Mouse (Mus musculus) forelimb bud, embryonic 11.5 days (tissue): ENCODE results near the gene Hepacam.

Experiments used
- DNase-seq: peaks from one replicate; pipeline ENCODE4 v3.0.0-alpha.2; 2012; ENCODE audit warnings: low read depth, low spot score

The Hepacam gene

DNA sequence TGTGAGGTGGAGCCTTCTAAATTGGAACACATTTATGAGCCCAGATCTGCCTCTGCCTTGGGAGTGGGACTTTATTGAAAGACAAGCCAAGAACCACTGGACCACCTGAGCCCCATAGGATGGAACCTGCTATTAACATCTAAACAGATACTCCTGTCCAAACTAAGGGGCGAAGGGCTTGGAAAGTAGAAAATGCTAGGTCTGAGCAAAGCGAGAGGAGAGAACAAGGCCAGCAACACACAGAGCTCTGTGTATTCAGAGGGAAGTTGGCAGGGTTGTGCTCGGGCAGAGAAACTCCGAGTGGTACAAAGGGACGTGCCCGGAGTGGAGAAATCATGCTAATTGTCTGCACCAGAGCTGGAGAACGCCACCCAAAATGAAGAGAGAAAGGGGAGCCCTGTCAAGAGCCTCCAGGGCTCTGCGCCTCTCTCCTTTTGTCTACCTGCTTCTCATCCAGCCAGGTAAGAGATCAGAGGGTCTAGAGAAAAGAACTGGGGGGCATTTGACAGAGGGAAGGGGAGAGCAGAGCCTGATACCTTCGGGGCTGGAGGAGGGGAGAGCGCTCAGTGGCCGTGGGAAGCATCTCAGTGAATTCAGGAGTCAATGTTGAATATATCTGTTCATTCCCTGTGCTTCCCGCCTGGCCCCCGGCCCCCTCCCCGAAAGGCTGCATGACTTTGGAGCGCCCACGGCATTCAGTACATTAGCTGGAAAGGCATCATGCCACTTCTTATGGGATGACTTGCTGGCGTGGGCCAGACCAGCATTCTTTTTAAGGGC lies at the start of gene Hepacam:
Hepacam (plus strand) TSS at position 51 of the 780 bp plus-strand sequence.
- no peak for DNase-seq

DNA sequence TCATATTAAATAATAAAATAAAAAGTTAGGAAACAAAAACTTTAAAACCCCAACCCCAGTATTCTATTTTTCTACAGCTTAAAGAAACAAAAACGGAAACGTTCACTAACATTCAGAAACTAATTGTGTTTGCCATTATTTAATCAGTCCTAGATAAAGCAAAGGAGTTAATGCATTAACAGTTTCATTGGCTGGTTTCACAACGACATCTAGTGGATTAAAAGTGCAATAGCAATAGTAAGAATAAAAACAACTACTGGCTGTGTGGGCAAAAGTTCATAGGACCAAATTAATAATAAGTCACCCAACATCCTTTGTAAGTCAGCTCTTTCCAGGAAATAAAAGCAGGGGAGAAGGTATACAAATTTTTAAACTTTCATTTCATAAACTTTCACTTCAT lies 37.7 kb upstream of the Hepacam start:
- peak; percentile 7 for DNase-seq

- DNase-seq, result no peak
Measured at GRCm38 (mm10) chr9:37345406-37345805, 21.7 kb upstream of the Hepacam start.

- DNase-seq, result no peak
Measured at GRCm38 (mm10) chr9:37347184-37347987, 19.8 kb upstream of the Hepacam start.

DNA sequence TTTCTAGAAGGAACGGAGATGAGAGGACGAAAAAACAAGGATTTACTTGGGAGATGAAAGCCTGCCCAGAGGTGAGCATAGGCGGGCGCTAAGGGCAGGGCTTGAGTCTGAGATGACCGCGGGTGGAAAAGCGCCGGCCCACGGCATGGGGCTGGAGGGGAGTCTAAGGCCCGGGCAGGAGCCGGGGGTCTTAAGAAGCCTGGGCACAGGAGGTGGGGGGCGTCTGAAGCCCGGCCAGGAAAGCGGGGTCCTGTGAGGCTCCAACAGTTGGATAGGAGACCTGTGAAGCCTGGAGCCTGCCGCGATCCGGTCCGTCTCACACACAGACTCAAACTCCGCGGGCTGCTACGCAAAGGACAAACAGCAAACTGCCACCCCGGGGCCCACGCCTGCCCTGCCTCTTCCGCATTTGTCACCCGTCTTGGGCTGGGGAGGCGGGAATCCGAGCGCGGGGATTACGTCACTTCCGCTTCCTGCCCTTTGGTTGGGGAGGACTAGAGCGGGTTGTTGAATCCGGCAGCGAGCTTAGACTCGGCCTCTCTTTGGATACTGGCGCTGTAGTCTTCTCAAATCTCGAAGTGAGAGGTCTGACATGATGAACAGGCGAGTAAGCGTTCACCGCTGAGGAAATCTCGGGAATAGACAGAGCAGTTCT lies 19.0 kb upstream of the Hepacam start, which contains the start of gene Ccdc15:
Ccdc15 (minus strand) TSS at position 445 of the 655 bp plus-strand sequence.
- peak; percentile 96 for DNase-seq

GRCm38 (mm10) chr9:37349050-37349449 lies 18.1 kb upstream of the Hepacam start:
- DNase-seq, result no peak

GRCm38 (mm10) chr9:37351266-37351665 lies 15.9 kb upstream of the Hepacam start:
- no peak for DNase-seq

GRCm38 (mm10) chr9:37354485-37354884 lies 12.7 kb upstream of the Hepacam start:
- no peak for DNase-seq

DNA sequence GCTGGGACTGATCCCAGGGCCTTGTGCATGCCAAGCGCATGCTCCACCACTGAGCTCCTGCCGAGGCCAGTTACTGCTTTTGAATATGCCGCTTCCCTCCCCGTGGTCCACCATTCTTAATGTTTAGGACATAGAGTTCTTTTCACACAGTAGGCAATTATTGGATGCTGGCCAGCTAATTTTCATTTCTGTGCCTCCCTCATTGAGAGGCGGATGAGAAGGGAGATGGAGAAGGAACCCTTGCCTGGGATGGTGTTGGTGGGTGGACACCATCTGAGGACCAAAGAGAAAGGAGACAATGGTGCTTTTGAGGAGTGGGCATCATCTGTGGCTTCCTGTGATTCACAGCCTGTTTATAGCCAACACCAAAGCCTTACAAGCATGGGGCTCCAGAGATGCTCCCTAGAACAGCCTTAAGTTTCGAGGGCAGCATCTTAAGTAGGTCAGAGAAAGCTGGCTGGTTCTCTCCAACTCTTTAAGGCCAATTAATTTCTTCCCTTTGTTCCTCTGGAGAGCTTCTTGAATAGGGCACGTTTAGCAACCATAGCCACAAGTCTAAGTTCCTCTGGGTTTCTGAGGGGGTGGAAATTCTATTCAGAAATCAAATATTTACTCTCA lies 8.3 kb upstream of the Hepacam start:
- DNase-seq, result no peak

GRCm38 (mm10) chr9:37359331-37360220 lies 7.6 kb upstream of the Hepacam start:
- peak; percentile 55 for DNase-seq

- no peak for DNase-seq
Measured at GRCm38 (mm10) chr9:37362084-37362483, 5.1 kb upstream of the Hepacam start.

GRCm38 (mm10) chr9:37362881-37363280 lies 4.3 kb upstream of the Hepacam start:
- DNase-seq, result no peak

DNA sequence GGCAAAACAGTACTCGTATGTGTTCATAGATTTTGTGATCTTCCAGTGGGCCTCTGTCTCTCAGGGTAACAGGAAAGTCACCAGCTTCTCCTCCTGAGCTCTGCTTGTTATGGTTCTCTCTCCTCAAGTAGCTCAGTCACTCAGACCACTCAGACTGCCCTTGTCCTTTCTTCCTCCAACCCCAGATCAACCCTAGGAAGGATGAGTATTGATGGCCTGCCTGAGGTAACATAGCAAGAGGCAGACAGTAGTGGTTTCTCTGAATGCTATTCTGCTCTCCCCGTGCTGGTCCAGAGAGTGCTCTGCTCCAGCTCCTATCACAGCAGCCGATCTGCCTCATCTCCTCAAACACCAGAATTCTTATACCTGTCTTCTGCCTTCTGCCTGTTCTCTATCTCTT lies 3.6 kb upstream of the Hepacam start:
- DNase-seq, result no peak

GRCm38 (mm10) chr9:37364392-37364791 lies 2.8 kb upstream of the Hepacam start:
- no peak for DNase-seq

DNA sequence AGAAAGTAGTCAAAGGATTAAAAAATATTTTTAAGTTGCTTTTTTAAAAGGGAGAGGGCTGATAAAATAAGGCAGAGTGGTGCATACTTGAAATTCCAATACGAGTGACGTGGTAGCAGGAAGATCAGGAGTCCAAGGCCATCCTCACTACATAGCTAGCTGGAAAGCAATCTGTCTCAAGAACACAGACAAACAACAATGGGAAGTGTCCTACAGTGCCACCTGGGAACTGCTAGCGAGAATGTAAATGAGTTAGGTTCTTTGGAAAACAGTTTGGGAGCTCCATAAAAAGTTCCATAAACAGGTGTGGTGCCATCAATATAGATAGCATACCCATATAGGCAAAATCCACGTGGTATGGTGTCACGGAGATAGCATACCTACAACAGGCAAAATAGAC lies 1.4 kb upstream of the Hepacam start:
- no peak for DNase-seq

- no peak for DNase-seq
Measured at GRCm38 (mm10) chr9:37368081-37368830, 1.1 kb downstream of the Hepacam start.

DNA sequence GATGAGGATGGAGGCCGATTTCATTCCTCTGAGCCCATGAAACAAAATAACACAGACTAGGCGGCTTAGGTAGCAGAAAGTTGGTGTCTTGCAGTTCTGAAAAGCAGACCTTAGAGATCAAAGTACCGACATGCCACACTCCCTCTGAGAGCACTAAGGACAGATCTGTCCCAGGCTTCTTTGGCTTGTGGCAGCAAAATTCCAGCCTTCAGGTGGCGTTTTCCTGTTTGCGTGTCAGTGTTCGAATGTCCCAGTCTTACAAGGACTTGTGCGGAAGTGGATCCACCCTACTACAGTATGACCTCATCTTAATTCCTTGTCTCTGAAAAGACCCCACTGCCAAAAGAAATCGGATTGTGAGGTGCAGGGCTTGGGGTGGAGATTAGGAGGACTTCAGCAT lies 1.7 kb downstream of the Hepacam start:
- DNase-seq, result no peak

- no peak for DNase-seq
Measured at GRCm38 (mm10) chr9:37371232-37371801, 4.2 kb downstream of the Hepacam start.

DNA sequence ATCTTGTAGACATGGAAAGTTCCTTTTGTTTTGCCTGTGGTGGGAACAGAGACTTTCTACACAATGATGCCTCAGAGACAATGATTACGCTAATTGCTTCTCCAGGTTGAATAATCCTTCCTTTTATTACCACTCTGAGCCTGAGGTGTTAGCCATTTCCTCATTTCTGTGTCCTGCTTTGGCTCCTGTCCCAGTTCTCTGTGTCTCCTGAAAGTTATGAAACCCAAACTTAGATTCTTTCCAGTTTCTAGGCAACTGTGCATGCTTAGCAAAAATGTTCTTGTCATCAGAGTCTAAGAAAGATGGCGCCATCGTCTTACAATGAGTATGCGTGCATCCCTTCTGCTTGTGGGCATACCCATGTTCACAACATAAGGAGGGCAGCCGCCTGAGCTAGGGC lies 8.6 kb downstream of the Hepacam start:
- no peak for DNase-seq

GRCm38 (mm10) chr9:37383161-37383560 lies 16.0 kb downstream of the Hepacam start:
- DNase-seq, result no peak
